Mouse (Mus musculus) limb, embryonic 12.5 days (tissue): Measurements from ENCODE around the gene Gm49630. TPM values are rescaled to one million over a fixed set of nuclear protein-coding genes. Genes with fewer than 3 reads are reported as not detected.
"Not testable (repeated sequence)": the region's sequence is repeated elsewhere in the genome, so short reads cannot be mapped to it uniquely, and the experiment has no call there.

Experiments
- ATAC-seq: fragments of 200-750 bp; cut with Nextera tagmentation; 2 replicates; pipeline ENCODE4 v1.8.0; 2017; ENCODE audit warnings: low read depth, moderate TSS enrichment; ENCODE audit not compliant: insufficient number of reproducible peaks, insufficient read depth, low FRiP score, low TSS enrichment
- H3K27ac ChIP-seq: fragments of 300-500 bp; sonication (generic); 2 replicates; pipeline ENCODE4 v1.5.1; 2016; ENCODE audit warnings: mild to moderate bottlenecking, moderate library complexity
- H3K27me3 ChIP-seq: fragments of 300-500 bp; sonication (generic); 2 replicates; pipeline ENCODE4 v1.6.1; 2016; ENCODE audit warnings: mild to moderate bottlenecking, moderate library complexity
- H3K36me3 ChIP-seq: fragments of 300-500 bp; sonication (generic); 2 replicates; pipeline ENCODE4 v1.6.1; 2016; ENCODE audit warnings: mild to moderate bottlenecking, moderate library complexity
- H3K4me1 ChIP-seq: fragments of 300-500 bp; sonication (generic); replicated peaks from 2 replicates; pipeline ENCODE4 v1.6.1; 2016
- H3K4me2 ChIP-seq: fragments of 300-500 bp; sonication (generic); 2 replicates; pipeline ENCODE4 v1.6.1; 2016; ENCODE audit warnings: mild to moderate bottlenecking, moderate library complexity
- H3K4me3 ChIP-seq: fragments of 300-500 bp; sonication (generic); replicated peaks from 2 replicates; pipeline ENCODE4 v1.5.1; 2016; ENCODE audit warnings: mild to moderate bottlenecking
- H3K9ac ChIP-seq: fragments of 300-500 bp; sonication (generic); replicated peaks from 2 replicates; pipeline ENCODE4 v1.6.1; 2016; ENCODE audit warnings: mild to moderate bottlenecking, moderate library complexity
- H3K9me3 ChIP-seq: fragments of 300-500 bp; sonication (generic); 2 replicates; pipeline ENCODE4 v1.6.1; 2016; ENCODE audit warnings: mild to moderate bottlenecking, moderate library complexity
- WGBS: fragments of 180-500 bp; shearing (Covaris S2); methylation state at CpG from one replicate; pipeline ENCODE4 v1.1.7; 2016; 5-methylcytosine and 5-hydroxymethylcytosine counted together
- polyA plus RNA-seq: library from polyadenylated mRNA; unstranded; fragments of >200 nt; fragmentation: Nextera tagmentation; extraction: Ambion mirVana; gene quantifications from 2 replicates; pipeline ENCODE4 v1.2.1, GENCODE M21; 2016

The Gm49630 gene
- polyA plus RNA-seq, 1 experiment from 2014 or later, result not detected

GRCm38 (mm10) chr17:7306278-7307196 is 65.2 kb downstream of the Gm49630 start:
- H3K36me3 ChIP-seq, H3K4me3 ChIP-seq, H3K27ac ChIP-seq, H3K9ac ChIP-seq, H3K4me1 ChIP-seq, H3K27me3 ChIP-seq, H3K9me3 ChIP-seq, H3K4me2 ChIP-seq: not testable (repeated sequence)
- WGBS, result 60% methylated on average over 8 of the region's 8 CpGs
- peak; percentile 71 for ATAC-seq

Other genes with a start within 250 kb of the Gm49630 start
- 22.8 and 24.8 TPM in 2 replicates for gene Rps6ka2, start 201.9 kb downstream of the Gm49630 start, polyA plus RNA-seq
- not detected in 2 replicates for gene Tcp10a, start 47.3 kb downstream of the Gm49630 start, polyA plus RNA-seq
- gene Ttll2, start 19.3 kb downstream of the Gm49630 start, polyA plus RNA-seq, result not detected in 2 replicates
- gene Unc93a2, start 13.5 kb upstream of the Gm49630 start, polyA plus RNA-seq, result not detected in 2 replicates